Mouse (Mus musculus) cerebellum, adult 8-10 months (tissue): ENCODE measurements around the gene Tfap4.

ENCODE experiments used
- DNase-seq: peaks from one replicate; pipeline ENCODE4 v3.0.0; 2022

Gene Tfap4

DNA sequence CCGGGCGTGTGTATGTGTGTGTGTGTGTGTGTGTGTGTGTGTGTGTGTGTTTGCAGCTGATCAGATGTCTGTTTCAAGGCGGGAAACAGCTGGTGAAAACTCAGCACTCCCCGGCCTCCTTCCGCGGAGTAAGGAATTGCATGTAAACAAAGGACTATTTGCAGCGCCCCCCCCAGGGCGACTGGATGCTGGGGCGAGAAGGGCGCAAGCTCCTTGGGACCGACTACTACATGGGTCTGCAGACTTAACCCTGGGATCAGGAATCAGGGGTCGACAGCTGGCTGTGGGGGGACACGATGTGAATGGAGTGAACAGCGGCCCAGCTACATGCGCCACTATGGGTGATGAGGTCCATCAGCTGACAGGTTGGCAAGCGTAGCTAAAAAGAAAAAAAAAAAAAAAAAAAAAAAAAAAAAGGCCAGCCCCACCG, at the start of gene Tfap4:
Tfap4 (minus strand) TSS at position 140 of the 430 bp plus-strand sequence.
- peak; percentile 80 for DNase-seq

DNA sequence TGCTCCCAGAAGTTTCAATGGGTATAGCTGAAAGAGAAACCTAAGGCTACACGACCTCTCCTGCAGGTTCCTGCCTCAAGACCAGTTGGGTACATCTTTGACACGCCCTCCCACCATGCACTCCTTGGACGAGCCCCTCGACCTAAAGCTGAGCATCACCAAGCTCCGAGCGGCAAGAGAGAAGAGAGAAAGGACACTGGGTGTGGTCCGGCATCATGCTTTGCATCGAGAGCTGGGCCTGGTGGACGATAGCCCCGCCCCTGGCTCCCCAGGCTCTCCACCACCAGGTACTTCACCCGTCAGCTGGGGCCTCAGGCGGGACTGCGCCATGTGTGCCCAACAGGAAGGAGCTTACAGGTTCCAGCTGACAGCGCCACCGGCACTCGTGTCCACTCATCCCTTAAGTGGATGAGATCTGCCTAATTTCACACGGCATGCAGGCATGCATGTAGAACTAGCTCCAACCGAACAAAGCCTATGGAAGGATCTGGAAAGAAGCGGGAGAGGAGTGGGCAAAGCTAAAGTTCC, 48.9 kb upstream of the Tfap4 start:
- no peak for DNase-seq

DNA sequence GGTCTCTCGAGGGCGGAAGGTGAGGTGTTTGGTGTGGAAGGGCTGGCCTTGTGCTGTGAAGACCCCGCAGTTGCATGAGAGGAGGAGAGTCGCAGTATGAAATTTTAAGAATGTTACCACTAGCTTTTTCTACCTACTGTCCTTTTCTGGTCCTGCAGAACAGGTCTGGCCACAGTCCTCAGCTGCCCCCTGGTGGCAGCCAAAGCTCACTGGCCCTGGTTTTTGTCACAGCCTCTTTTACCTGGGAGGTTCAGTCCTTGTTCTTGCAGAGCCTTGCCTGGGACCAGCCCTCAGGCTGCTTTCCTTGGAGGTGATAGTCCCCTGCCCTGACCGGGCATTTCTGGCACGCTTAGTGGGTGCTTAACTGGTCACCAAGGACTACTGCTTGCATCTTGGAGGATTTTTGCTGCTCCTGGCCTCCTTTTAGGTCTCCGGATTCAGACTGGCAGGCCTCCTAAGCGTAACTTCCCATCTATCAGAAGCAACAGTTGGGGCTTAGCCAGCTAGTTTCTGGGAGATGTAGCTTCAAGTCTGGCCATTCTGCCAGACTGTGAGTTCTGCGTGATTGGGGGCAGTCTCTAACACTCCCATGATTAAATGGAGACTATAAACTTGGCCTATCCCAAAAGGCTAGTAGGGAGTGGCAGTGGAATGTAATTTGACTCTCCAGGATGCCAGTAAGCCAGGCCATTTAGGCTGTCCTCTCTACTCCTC, 48.3 kb upstream of the Tfap4 start:
- peak; percentile 86 for DNase-seq

DNA sequence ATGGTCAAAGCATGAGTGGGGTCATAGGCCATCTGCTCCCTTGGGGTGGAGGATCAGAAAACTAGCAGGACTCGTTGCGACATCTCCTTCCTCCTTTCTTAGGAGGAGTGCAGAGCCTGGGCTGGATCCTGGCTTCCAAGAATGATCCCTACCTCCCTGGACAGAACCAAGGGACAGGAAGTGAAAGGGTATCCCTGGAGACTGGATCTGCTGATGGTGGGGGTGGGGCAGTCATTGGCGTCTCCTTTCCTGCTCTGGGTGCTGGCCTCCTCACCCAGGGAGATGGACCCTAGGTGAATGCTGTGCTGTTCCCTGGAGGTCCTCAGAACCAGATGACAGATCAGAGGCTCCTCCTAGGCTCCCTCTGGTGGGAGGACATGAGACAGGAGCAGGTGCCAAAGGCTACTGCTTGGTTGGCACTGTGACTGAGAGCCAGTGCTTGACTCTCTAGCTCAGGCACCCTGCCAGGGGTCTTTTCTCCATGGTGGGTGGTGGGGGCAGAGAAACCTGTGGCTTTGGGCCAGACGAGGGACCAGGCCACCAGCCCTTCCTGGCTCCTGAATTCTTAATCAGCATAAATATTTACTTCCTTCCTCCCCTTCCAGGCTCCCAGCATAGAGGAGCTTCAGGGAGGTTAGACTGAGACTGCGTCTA, 46.9 kb upstream of the Tfap4 start:
- no peak for DNase-seq

- DNase-seq: no peak
These were observed 46.0 kb upstream of the Tfap4 start for GRCm38 (mm10) chr16:4605514-4606131.

- no peak for DNase-seq
These were observed 44.7 kb upstream of the Tfap4 start for GRCm38 (mm10) chr16:4604293-4604837.

GRCm38 (mm10) chr16:4603453-4603837, 43.8 kb upstream of the Tfap4 start:
- DNase-seq: no peak

DNA sequence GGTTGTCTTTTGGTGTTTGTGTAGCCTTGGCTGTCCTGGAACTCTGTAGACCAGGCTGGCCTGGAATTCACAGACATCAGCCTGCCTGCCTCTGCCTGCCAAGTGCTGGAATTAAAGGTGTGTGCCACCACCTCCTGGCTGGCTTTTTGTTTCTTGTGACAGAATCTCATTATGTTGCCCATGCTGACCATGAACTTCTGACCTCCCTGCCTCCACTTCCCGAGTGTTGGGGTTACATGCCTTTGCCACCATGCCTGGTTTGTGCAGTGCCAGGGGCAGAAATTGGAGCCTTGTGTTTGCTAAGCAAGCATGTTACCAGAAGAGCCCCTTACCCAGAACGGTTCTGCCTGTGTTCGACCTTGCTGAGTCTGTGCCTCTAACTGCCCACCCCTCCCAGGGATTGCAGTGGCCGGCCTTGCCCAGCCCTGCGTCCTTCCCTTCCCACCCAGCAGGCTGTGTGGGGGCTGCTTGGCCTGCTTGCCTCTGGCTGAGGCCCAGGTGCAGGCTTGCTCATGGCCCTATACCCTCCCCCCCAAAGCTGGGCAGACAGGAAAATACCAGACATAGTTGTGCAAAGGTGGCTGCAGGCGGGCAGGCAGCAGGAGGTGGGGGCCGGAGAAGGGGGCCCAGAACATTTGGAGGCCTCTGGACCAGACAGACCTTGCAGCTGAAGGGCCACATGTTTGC, 43.3 kb upstream of the Tfap4 start:
- DNase-seq: no peak

DNA sequence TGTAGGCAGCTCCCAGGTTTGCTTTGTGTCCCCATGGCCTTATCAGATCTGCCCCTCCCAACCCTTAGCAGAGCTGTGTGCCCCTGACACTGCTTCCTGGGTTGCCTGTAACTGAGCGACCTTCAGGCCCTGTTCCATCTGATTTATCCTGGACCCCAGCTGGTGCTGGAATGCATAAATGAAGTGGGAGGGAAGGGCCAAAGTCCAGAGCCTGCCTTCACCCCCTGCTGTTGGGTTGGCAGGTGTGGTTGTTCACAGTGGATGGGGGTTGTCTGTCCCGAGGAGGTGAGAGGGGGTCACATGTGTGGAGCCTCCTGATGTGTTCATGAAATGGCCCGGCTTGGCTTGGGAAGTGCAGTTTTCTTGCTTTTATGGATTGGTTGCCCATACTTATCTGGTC, 42.5 kb upstream of the Tfap4 start:
- no peak for DNase-seq

DNA sequence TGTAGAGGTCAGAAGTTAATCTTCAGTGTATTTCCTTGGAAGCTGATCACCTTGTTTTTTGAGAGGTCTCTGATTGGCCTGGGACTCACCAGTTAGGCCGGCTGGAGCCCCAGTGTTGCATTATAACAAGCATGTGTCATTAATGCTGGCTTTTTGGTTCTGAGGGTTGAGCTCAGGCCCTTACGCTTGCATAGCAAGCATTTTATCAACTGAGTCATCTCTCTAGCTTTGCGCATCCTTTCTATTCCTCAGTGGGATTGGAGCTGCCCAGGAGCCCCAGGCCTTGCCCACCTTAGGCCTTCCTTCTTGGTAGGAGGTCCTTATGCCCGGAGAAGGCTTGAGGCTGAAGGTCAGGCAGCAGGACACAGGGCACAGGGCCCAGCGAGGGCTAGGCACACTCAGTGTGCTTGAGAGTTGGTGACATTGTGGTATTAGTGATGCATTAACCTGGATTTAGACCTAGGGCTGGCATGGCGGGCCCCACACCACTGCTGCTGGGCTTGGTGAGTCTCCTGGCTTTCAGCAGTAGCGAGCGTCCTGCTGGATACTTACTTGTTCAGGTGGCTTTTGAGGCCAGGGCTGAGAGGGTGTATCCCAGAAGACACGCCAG, 41.2 kb upstream of the Tfap4 start:
- DNase-seq: no peak

- DNase-seq: no peak
These were observed 40.0 kb upstream of the Tfap4 start for GRCm38 (mm10) chr16:4599616-4600015.

GRCm38 (mm10) chr16:4598891-4599543, 39.4 kb upstream of the Tfap4 start:
- DNase-seq: no peak

DNA sequence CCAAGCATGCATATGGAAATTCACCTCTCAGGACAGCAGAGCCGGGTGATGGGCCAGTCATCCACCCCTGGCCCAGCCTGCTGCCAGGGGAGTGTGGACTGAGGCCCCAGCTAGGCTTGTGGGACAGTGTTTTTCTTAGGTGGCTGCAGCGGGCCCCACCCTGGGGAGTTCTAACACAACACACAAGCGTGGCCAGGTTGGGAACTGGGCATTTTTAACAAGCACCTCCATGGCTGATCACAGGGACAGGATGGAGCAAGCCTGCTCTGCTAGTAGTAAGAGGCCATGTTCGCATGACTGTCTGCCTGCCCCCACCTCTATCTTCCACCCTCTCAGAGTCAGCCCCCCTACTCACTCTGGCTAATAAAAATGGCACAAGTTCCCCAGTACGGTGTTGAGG, 38.4 kb upstream of the Tfap4 start:
- no peak for DNase-seq

DNA sequence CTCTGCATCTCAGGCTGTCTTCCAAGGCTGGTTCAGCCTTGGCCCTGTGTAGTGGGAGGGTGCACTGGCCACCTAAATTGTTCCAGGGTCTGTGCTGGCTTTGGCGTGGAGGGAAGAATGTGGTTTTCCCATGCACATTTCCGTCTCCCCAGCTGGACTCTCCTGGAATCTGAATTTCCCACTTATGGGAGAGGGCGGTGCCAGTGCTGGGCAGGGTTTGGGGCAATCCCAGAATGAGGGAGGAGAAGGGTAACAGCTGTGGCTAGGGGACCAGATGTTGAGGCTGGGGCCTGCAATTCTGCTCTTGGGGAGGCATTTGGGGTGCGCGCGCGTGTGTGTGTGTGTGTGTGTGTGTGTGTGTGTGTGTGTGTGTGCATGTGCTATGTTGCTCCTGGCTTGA, 37.6 kb upstream of the Tfap4 start:
- DNase-seq: no peak

- DNase-seq: no peak
These were observed 37.2 kb upstream of the Tfap4 start for GRCm38 (mm10) chr16:4596836-4597235.

- DNase-seq: no peak
These were observed 36.6 kb upstream of the Tfap4 start for GRCm38 (mm10) chr16:4596141-4596728.

- DNase-seq: peak; percentile 63
These were observed 35.9 kb upstream of the Tfap4 start for GRCm38 (mm10) chr16:4595527-4595963.

DNA sequence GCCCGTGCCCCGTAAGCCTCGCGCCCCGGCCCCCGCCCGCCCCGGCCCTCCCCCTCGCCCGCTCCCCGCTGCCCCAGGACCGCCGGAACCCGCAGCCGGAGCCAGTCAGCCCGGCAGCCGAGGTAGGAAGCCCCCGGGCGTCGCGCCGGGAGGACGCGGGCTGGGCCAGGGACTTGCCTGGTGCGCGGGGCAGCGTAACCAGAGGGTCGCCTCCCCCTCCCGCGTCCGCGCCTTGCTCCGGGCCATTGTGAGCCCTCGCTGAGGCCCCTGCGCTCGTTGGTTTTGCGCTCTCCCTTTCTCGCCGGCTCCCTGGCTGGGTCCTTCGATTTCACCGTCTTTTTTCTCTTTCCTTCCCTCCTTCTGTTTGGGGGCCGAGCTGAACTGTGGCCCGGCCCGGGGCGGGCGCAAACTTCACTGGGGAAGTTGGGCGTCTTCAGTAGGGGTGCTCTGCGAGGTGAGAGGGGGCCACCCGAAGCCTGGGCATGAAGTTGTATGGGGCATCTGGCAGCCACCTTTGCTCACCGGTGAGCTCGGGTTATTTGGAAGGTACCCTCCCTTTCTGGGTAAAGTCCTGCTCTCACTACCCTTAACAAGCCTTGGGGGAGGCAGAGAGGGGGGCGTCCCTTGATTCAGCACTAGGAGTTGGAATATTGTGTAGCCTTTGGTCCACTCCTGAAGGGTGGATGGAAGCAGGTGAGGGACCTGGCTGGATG, 35.3 kb upstream of the Tfap4 start:
- DNase-seq: peak; percentile 44

DNA sequence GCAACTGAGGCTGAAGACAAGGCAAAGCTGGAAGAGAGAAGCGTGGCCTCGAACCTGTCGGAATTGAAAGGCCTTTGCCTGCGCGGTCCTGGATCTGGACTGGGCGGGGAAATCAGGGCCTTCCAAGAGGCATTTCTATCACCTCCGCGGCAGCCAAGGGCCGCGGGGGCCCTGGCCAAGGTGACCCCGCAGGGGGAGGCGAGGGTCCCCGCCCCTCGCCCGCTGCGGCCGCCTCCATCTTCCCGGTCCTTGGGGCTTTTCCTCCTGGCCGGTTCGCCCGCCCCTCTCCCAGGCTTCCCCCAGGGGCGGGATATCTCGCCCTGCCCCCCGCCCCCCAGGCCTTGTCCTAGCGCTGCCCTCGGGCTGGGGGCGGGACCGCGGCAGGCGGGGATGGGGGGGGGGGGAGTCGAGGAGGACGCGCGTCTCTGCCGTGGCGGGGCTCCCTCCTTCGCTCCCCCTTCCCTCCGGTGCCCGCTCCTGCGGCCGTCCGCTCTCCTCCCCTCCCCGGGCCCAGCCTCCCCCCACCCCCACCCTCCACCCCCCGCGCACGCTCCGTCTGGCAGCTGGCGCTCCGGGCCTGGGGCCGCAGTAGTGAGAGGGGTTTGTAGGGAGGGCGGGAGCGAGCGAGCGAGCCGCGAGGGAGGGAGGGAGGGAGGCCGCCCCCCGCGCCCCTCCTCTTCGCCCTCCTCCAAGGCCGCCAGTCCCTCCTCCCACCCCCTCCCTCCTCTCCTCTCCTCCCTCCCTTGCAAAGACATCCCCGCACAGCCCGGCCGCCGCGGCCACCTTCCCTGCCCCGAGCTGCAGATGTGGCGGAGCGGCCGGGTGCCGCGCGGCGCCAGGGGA, 34.5 kb upstream of the Tfap4 start, which contains the start of gene Glis2:
Glis2 (plus strand) TSS at position 743 of the 843 bp plus-strand sequence.
- DNase-seq: peak; percentile 48
